Mouse (Mus musculus): Measurements from ENCODE around the gene Gtse1.

Gtse1 gene

GRCm38 (mm10) chr15:85919892-85920248 lies 60.3 kb downstream of the Gtse1 start:
- DNase-seq (ENCODE audit: inconsistent age in 2 of 2, low spot score in 1 of 2) = no peak

GRCm38 (mm10) chr15:85921855-85922254 lies 62.3 kb downstream of the Gtse1 start:
- peak; percentile 72 to 83 for DNase-seq (ENCODE audit: inconsistent age in 2 of 2, low spot score in 1 of 2)

Data from adrenal gland, adult (tissue).